Mouse (Mus musculus) layer of hippocampus, adult 2 months (tissue): ENCODE data around the gene Tas2r138. TPM values are rescaled to one million over a fixed set of nuclear protein-coding genes. Genes with fewer than 3 reads are reported as not detected.

Source experiments
- DNase-seq, 2 experiments: peaks; one replicate each; pipeline ENCODE4 v3.0.0; 2022; ENCODE audit warnings: low spot score in 2 of 2
- H3K27ac ChIP-seq: fragments of 200-600 bp; 2 replicates; pipeline ENCODE4 v1.8.1; 2022
- H3K4me3 ChIP-seq: fragments of 200-600 bp; 2 replicates; pipeline ENCODE4 v1.8.1; 2022; ENCODE audit warnings: mild to moderate bottlenecking
- CTCF ChIP-seq: fragments of 200-600 bp; conservative IDR thresholded peaks from 2 replicates; pipeline ENCODE4 v1.8.1; 2022; ENCODE audit warnings: antibody characterized with exemption, mild to moderate bottlenecking, moderate library complexity
- total RNA-seq, 2 experiments: library from RNA; stranded (reverse); gene quantifications; 2 replicates each; pipeline ENCODE4 v1.2.3; 2021

Gene Tas2r138
- total RNA-seq, 2 experiments from 2014 or later: not detected

GRCm38 (mm10) chr6:40594804-40595550 lies 18.1 kb downstream of the Tas2r138 start:
- no peak for DNase-seq
- Histone ChIP-seq H3K4me3 (no peak overlapping the region), H3K27ac (no peak overlapping the region)
- no peak for TF ChIP-seq CTCF

- no peak for TF ChIP-seq CTCF
- Histone ChIP-seq H3K27ac (no peak overlapping the region), H3K4me3 (no peak overlapping the region)
- DNase-seq: no peak
These were observed 24.8 kb downstream of the Tas2r138 start for GRCm38 (mm10) chr6:40588346-40588745.

- H3K27ac ChIP-seq: no peak within 1 kb of the TSS
- TF ChIP-seq CTCF: no peak
- H3K4me3 ChIP-seq: no peak within 1 kb of the TSS
- no peak for DNase-seq
These were observed 27.5 kb downstream of the Tas2r138 start, which contains the start of gene Clec5a for GRCm38 (mm10) chr6:40585645-40586044. TSS of gene Clec5a (minus strand) at chr6:40585821.

GRCm38 (mm10) chr6:40584336-40584735 lies 28.8 kb downstream of the Tas2r138 start:
- Histone ChIP-seq H3K4me3 (no peak overlapping the region), H3K27ac (no peak overlapping the region)
- DNase-seq: no peak
- 0 out of 2 replicates have a peak, but pooled peaks have one; percentile 8 for TF ChIP-seq CTCF

- TF ChIP-seq CTCF: no peak
- DNase-seq: no peak
- no peak overlapping the region for H3K4me3 ChIP-seq
These were observed 36.8 kb downstream of the Tas2r138 start for GRCm38 (mm10) chr6:40576305-40576704.

GRCm38 (mm10) chr6:40573618-40574017 lies 39.5 kb downstream of the Tas2r138 start:
- H3K4me3 ChIP-seq: no peak overlapping the region
- no peak for TF ChIP-seq CTCF
- no peak for DNase-seq

More at GRCm38 (mm10) chr6:40576305-40576704, 36.8 kb downstream of the Tas2r138 start:
- H3K27ac ChIP-seq: no peak overlapping the region

GRCm38 (mm10) chr6:40569187-40569586 lies 43.9 kb downstream of the Tas2r138 start, which contains the start of gene Olfr460:
TSS of gene Olfr460 (plus strand) at chr6:40569487.
- DNase-seq: no peak
- Histone ChIP-seq H3K27ac (no peak within 1 kb of the TSS), H3K4me3 (no peak within 1 kb of the TSS)
- TF ChIP-seq CTCF: no peak

More at GRCm38 (mm10) chr6:40573618-40574017, 39.5 kb downstream of the Tas2r138 start:
- H3K27ac ChIP-seq: no peak overlapping the region

Other genes starting within 250 kb of the Tas2r138 start
- gene E330009J07Rik, start 177.2 kb downstream of the Tas2r138 start, total RNA-seq: 10 to 100 TPM; 42.5 to 47.0 TPM
- not detected for gene Wee2, start 174.2 kb downstream of the Tas2r138 start, total RNA-seq
- 10 to 100 TPM; 34.0 to 36.0 TPM for gene Ssbp1, start 142.0 kb downstream of the Tas2r138 start, total RNA-seq
- under 1 TPM in 1 of 2 experiments, not detected in 1; 0.59 TPM for gene Tas2r137, start 122.1 kb downstream of the Tas2r138 start, total RNA-seq
- gene Tas2r108, start 119.8 kb downstream of the Tas2r138 start, total RNA-seq: under 1 TPM in 1 of 2 experiments, not detected in 1; 0.49 TPM
- not detected for gene Prss37, start 93.8 kb downstream of the Tas2r138 start, total RNA-seq
- not detected for gene Olfr461, start 58.3 kb downstream of the Tas2r138 start, total RNA-seq
- gene Olfr460, start 43.8 kb downstream of the Tas2r138 start, total RNA-seq: not detected
- gene Clec5a, start 27.5 kb downstream of the Tas2r138 start, total RNA-seq: 1 to 10 TPM in 1 of 2 experiments, under 1 TPM in 1; 0.41 to 1.2 TPM
- not detected for gene Mgam, start 15.5 kb upstream of the Tas2r138 start, total RNA-seq